Mouse (Mus musculus) skeletal muscle tissue, adult 2 months (tissue): Measurements from ENCODE around the gene Tspan18.

Experiments used
- DNase-seq: peaks from one replicate; pipeline ENCODE4 v3.0.0-alpha.2; 2012; ENCODE audit warnings: low read depth, low spot score

Tspan18 gene

GRCm38 (mm10) chr2:93161914-93162664 is 172.2 kb downstream of the Tspan18 start:
- DNase-seq, result no peak

GRCm38 (mm10) chr2:93160467-93161035 is 173.8 kb downstream of the Tspan18 start:
- DNase-seq, result no peak

- DNase-seq, result no peak
Measured at GRCm38 (mm10) chr2:93154486-93155032, 179.7 kb downstream of the Tspan18 start.

- no peak for DNase-seq
Measured at GRCm38 (mm10) chr2:93153833-93154232, 180.5 kb downstream of the Tspan18 start.

- DNase-seq, result no peak
Measured at GRCm38 (mm10) chr2:93152883-93153491, 181.3 kb downstream of the Tspan18 start.

GRCm38 (mm10) chr2:93152191-93152601 is 182.1 kb downstream of the Tspan18 start:
- DNase-seq, result no peak
